Mouse (Mus musculus) layer of hippocampus, adult 9-11 months (tissue): ENCODE measurements around the gene Lrrc42.

Experiments
- DNase-seq: peaks from one replicate; pipeline ENCODE4 v3.0.0; 2022

Lrrc42 gene

DNA sequence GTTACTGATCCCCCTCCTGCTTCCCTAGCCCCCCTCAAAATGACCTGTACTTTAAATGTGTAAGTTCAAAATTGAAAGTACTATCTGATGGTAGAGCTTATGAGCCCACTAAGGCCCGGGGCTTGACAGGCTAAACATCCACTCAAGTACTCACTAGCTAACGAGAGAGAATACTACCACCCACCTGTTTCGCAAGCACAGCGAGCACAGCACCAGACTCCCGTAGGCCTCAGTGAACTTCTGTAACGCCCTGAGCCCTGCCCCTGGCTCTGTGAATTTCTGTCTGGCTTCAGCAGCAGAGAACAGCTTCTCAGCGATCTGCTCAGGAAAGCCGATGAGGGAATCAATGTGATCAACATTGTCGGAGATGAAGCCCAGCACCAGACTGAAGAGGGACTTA is 6.2 kb downstream of the Lrrc42 start:
- no peak for DNase-seq

DNA sequence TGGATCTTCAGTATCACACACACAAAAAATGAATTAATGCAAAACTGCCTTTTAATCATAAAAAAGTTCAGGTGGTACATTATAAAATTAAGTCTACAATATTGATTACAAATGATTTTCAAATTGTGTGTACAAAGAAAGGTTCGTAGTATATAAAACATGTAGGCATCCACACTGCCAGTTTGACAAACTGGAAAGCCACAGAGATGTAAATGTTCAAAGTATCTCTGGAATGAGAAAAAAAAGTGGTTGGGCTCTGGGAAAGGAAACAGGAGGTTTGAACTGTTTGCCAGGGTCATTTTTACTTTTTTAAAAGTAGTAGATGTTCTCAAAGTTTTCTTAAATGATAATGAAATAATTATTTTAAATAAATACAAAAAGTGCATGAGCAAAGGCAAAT is 7.3 kb downstream of the Lrrc42 start:
- no peak for DNase-seq

DNA sequence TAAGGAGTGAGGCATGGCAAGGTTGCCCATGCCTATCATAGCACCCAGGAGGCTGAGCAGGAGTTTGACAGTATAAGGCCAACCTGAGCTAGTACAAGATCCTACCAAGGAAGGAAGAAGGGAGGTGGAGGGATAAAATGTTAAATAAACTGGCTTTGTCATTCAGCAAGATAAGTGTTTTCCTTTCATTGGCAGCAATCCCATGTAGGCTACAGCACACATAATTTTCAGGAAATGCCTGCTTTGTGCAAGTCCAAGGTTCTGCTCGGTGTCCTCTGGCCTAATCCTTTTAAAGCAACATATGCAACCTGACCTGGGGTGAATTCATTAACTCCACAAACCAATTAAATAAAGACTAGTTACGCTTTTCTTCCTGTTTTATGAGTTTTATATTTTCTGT is 8.0 kb downstream of the Lrrc42 start:
- DNase-seq: no peak

DNA sequence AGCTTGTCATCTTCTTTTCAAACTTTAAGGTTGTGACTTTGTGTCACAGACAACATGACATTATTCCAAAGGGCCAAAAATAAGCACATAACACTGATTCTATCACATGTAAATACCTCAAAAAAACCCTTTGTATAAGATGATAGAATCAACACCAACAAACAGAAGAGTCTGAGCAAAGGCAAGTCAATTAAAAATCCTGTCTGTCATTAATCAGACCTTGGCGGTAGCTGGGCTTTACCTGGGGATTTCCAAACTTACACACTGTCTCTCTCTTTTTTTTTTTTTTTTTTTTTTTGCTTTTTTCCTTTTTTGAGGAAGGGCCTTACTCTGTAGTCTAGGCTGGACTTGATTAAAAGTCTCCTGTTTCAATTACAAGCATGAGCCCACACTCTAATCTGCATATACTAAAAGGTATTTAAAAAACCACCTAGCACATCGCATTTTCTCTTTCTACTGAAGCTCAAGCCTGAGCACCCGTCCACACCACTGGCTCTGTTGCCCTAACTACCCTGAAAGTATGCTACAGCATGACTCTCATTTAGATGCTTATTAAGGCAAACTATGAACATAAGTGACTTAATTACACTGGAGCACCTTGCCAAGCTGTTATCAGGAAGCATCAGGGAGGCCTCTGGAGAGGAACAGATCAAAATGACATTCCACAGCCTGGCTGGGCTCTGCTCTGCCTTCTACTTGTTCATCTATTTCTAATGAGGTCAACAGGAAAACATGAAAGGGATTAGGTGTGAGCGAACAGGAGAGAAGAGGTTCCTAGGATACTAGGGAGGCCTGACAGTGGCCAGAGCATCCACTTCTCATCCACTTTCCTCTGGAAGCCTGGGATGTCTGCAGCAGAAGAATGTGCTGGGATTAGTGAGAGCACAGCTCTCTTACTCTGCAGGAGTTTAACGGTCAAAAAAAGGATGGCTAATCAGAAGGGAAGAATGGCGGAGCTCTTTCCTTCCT is 9.7 kb downstream of the Lrrc42 start:
- DNase-seq: no peak

DNA sequence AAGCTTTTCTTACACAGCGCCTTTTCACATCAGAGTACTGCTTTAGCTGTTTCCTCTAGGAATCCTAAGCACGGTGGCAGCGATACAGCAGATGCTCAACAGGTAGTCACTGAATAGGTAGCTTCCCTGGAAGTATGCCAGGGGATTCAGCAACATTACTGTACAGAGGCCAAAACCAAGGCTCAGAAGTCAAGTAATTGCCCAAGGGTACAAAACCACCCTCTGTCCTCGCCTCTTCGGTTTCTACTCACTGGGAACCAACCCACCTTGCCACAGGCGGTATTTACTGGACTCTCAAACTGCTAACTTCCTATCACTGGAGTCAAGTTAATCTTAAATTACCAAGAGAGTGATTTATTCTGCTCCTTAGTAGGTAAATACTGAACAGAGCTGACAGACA is 13.1 kb downstream of the Lrrc42 start:
- no peak for DNase-seq

DNA sequence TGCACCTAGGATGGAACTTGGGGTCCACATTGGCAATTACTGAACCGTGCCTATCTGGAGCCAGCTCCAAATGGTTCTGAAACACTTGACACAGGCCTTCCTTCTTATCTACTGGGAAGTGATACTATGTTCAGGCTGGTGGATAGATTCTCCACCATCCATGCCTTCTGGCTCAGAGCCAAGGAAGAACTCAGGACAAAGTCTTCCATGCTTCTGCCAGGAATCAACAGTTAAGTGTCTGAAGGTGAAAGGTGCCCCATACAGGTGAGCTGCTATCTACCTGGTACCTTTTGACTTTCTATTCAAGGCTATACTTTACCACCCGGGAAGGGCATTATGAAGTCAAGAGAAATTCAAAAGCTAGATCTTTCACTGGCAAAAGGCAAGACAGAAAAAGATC is 15.1 kb downstream of the Lrrc42 start:
- no peak for DNase-seq

DNA sequence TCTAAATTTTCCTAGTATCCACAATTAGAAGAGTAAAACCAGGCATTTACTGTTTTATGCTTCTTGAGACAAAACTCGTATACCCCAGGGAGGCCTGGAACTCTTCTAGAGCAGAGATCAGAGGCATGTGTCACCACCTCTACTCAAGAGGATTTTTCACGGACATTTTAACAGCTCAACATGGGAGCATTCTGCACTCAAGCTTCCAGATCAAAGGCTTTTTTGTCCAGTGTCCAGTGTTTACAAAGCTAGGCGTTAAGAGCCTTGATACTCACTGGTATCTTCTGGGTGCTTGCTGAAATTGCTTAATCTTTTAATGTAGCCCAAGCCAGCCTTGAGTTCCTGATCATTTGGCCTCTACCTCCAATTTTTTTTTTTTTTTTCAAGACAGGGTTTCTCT is 21.1 kb downstream of the Lrrc42 start:
- no peak for DNase-seq

DNA sequence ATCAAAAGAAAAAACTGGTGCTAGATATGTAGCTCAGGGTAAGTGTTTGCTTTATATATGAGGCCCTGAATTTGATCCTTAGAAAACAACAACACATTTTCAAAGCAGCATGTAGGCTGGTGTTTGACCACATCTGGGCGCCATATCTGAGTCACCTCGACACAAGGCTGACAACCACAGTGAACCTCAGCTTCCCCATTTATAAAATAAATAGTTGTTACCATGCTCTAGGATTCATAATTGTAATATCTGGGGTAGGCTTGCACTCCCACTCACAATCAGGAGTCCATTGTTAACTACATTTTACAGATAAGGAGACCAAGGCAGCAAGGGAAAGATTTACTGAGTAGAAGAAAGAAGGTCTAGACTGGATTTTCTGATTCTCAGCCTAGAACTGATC is 27.0 kb downstream of the Lrrc42 start:
- no peak for DNase-seq

DNA sequence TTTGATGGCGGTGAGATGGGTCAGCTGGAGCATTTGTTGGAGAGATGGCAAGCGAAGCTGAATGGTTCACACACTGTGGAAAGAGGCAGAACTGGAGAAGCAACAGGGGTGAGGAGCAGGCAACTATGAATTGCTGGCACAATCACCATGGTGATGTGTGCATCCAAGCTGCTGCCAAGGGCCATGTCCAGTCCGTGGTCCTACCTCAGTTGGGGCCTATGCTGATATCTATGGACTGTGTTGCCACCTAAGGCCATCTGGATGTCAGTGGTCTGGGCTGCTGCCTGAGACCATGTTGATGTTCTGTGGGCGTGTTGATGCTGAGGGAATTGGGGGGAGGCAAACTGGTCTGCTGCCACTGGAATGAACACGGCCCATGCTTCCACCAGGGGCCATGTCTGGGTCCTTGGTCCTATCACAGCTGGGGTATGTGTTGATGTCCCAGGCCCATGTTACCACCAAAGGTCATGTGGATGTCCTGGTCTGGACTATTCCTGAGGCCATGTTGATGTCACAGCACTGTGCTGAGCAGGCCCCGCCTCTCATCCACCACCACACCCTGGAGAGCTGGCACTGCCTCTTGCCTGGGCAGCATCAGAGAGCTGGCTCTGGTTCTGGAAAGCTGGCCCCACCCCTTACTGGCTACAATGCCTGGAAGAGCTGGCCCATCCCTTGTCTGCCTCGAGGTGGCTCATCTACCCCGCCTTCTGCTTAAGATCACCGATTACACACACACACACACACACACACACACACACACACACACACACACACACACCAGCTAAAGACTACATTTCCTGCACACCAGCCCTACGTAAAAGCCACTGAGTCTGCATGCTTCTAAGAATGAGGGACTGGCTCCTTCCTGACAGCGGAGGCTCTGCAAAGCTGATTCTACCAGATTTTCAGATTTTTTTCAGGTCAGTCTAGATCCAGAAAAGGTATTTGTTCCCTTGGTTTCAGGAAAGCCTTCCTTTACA is 29.8 kb downstream of the Lrrc42 start:
- DNase-seq: peak; percentile 46

DNA sequence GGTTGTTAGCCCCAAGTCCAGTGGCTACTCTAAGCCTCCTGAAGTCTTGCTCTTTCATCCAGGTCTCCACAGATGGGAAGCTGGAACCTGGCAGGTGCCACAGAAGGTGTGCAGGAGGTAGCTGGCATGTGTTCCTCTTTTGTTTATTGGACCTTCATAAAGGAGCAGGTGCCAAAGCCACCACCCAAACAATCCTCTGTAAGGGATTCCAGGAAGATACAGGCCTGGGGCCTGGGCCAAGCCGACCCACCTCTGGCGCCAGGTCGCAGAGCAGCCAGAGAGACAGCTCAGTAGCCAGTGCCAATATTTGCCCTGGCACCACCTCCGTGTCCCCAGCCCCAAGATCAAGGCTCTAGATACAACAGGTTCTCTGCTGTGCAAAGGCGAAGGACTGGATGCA is 31.8 kb downstream of the Lrrc42 start:
- DNase-seq: no peak

DNA sequence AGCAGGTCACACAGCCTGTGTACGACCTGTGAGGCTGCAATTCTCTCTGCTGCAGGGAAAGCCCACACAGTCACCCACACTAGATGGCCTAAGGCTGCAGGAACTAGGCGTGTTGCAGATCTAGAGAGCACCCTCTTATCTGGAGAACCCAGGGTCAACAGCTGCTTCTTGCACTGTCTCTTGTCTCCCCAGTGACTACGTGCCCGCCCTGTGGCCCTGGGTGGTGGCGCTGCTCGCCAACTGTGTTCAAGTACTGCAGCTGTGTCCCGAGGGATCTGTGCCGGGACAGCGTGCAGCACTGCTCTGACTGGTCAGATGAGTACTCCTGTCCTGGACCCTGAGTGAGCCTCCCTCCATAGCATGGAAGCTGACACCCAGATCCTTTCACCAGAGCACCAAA is 35.8 kb downstream of the Lrrc42 start:
- DNase-seq: no peak

DNA sequence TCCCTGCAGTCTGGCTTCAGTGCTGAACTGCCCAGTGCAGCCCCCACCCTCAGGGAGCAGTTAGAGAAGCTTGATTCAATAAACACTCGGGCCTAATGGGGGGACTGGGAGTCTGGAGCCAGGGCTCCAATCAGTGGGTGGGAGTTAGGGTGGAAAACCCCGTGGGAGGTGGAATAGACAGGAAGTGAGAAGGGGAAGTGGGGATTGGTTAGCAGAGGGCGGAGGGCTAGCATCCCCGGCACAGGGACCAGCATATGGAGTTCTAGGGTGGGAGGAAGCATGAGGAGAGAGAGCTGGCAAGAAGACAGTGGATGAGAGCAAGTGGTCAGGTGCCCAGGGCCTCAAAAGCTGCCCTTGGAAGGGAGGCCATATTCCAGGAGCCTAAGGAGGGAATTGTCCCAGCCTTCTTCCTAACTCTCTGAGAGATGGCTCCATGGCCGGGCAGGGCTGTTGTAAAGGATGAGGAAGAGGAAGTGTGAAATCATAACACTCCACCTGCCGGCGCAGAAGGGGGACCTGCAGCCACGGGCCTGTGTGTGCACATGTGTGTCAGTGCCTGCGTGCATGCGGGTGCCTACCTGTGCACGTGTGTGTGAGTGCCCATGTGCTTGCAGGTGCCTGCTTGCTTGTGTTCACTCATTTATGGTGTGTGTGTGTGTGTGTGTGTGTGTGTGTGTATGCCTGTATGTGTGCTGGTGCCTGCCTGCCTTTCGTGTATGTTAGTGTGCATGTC is 39.9 kb downstream of the Lrrc42 start:
- DNase-seq: no peak

DNA sequence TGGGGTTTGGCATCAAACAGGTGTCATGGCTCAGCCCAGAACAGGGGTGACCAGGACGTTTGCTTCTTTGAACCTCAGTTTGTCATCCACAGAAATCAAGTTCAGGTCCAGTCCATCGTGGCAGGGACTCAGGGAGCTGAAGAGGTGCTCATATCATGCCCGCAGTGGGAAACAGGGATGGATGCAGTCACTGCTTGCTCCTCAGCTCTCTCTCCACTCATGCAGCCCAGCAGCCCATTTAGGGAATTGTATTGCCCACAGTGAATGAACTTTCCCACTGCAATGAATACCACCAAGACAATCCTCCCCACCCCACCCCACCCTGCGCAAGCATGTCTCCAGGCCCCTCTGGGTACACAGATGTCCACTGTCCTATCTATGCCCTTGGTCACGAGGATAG is 41.4 kb downstream of the Lrrc42 start:
- DNase-seq: no peak

DNA sequence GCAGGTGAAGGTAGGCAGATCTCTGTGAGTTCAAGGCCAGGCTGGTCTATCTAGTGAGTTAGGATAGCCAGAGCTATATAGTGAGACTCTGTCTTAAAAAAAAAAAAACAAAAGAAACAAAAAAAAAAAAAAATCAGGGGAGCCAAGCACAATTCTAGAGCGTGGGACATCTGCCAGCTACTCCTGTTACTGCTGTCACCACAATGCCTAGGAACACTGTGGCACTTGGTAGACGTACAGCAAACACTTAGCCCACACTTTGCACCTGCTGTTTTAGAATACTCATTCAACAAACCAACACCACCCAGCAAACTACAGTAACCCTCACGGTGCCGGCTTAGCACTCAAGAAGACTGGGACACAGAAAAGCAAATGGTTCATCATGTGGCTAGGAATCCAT is 41.9 kb downstream of the Lrrc42 start:
- DNase-seq: peak; percentile 41

DNA sequence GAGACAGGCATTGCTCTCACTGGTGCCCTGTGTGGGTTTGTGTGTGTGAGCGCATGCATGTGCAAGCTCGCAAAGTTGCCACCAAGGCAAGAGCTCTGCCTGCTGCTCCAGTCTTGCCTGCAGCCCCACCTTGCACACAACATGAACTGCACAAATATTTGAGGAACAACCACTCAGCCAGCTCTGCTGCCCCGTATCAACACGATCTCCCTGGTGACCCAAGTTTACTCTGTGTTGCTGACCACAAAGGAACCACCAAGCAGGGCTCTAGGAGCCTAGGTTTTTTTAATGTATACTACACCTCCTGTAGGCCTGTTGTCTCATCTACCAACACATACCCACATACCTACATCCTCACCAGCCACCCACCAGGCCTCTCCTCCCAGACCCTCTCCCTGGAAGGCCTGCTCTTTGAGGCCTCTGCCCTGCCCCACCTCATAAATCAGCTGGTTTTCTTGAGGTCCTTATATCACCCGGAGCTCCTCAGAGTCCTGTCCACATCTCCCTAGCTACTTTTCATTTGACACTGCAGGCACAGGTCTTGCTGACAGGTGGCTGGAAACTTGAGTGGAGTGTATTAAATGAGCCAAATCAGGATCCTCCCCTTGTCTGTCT is 42.7 kb downstream of the Lrrc42 start:
- no peak for DNase-seq

DNA sequence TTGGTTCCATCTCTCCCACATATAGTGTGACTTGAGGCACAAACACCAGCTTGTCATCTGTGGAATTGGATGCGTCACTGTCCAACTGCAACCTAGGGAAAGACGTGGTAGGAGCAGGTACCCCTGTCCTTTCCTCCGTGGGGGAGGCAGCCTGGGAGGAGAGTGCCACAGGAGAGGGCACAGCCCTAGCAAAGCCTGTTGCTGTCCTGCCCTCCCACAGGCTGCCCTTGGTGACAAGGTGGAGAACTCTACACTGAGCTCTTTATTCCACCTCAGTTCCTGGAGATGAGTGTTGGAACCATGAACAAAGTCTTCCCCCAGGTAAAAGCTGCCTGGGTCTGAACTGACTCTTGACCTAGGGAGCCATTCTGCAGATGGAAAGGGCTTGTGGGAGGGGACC is 44.5 kb downstream of the Lrrc42 start, which contains the start of gene Ldlrad1:
Gene Ldlrad1, plus strand, starts transcription at position 301 of the 400 bp plus-strand sequence.
- DNase-seq: no peak

DNA sequence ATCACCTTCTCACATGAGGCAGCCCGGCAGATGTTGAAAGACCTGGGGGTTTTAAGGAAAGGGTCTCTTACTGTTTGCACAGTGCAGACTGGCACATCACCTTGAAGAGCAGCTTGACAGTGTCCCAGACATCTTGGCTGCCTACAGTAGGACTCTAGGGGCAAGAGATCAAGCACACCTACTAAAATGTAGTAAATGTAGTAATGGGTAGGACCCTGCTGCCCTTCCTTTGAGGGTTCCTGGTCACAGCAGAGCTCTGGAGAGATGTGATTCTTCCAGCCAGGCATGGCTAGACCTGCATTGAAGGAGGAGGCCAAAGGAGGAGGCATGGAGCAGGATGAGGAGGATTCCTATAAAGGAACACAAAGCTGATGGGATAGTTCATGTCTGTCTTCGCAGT is 46.3 kb downstream of the Lrrc42 start:
- DNase-seq: no peak

DNA sequence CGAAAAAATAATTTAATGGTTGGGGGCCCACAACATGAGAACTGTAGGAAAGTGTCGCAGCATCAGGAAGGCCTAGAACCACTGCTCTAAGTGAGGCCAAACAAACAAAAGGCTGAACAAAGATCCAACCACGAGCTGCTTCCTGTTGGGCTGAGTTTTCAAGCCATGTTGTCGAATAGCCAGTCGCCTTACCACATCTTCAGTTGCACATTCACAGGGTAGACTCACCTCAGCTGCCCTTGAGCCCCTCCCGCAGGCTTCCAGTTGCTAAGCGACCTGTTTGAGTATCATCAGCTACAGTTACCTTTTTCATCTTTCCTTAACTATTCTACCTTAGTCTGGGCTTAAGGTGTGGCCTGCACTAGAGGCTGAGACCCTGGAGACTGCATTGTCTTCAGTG is 50.3 kb downstream of the Lrrc42 start:
- DNase-seq: no peak

DNA sequence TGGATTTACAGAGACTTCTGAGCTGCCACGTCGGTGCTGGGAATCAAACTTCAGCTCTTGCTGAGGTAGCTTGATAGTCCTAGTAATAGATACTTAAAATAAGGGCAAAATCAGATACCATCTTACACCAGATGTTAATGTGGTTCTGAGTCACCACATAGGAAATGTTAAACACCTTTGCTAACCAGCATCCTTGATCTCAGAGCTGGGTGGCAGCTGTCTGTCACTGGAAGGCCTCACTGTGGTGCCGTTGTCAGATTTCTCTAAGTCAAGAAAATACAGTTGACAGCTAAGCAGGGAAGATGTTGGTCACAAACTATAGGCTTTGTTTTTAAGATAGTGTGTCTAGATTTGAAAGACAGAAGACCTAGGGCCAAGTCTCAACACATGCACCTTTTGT is 51.6 kb downstream of the Lrrc42 start:
- DNase-seq: no peak

DNA sequence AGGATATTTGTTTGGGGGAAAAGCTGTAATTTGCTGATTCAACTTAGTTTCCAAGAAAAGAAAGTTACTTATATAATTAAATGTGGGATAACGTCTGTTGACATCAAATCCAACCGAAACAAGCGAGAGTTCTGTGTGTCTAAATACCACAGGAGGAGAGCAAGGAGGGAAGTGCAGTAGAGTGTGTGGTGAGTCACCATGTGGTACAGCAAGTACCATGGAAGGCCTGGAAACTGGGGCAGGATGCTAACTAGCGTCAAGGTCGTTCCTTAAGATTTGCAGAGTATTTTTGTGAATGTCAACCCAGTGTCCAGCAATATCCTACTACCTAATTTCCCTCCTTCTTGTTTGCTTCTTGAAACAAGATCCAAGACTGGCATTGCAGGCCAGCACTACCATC is 55.3 kb downstream of the Lrrc42 start:
- DNase-seq: no peak

DNA sequence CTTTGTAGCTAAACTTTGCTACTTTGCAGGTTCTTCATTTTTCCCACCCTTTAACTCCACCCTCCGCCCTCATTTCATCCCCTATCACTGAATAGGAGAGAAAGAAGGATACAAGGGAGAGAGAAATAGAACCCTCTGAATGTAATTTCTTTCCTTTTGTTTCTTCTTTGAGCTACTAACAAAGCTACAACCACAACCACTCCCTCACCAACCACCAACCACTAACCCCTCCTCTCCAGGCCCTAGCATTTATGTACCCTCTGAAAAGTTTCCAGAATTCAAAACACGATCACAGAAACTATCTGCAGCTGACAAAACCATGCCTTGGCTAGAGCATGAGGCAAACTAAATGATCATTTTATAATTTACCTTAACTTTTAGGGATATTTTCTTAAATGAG is 56.9 kb downstream of the Lrrc42 start:
- no peak for DNase-seq

DNA sequence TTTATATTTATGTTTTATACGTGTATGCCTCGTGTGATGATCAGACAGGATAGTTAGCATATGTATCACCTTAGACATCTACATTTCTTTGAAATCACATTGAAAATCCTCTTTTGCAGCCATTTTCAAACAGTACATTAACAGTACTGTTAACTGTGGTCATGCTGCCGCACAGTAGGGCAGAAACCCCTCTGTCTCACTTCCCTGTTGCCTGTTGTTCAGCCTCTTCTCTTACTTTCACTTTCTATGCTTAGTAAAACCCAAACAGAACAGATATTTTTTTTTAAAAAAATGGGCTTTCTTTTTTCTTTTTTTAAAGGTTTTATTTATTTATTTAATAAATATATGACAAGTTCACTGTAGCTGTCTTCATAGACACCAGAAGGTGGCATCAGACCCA is 59.5 kb downstream of the Lrrc42 start:
- no peak for DNase-seq

DNA sequence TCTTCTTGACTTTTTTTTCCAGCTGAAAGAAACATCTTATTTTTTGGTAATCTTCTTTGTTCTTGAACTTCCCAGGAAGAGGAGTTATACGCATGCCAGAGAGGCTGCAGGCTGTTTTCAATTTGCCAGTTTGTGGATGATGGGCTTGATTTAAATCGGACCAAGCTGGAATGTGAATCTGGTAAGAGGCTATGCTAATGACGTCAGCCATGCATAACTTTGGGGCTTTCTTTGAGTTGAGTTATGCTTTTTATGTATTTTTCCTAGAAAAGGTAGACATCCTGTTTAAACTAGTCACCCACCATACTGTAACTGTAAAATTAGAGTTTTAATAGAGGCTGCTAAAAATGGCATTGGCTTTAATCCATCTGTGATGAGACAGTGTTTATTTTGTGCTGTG is 67.6 kb downstream of the Lrrc42 start:
- DNase-seq: no peak
